Mouse (Mus musculus): Measurements from ENCODE around the gene Fam208b.

- TF ChIP-seq POLR2A (IDR thresholded peaks at IDR 0.05; ENCODE audit: insufficient read depth, low read length) (no peak), CTCF (IDR thresholded peaks at IDR 0.05; ENCODE audit: low read depth, low read length) (no peak)
These were observed 87.0 kb downstream of the Fam208b start for GRCm38 (mm10) chr13:3523946-3524345.

Data from ES-Bruce4 (cell line).